Mouse (Mus musculus): ENCODE results near the gene Tmem179b. TPM values are rescaled to one million over a fixed set of nuclear protein-coding genes. Genes with fewer than 3 reads are reported as not detected.

Tmem179b gene
- polyA plus RNA-seq, 1 experiment, result 30.8 TPM

DNA sequence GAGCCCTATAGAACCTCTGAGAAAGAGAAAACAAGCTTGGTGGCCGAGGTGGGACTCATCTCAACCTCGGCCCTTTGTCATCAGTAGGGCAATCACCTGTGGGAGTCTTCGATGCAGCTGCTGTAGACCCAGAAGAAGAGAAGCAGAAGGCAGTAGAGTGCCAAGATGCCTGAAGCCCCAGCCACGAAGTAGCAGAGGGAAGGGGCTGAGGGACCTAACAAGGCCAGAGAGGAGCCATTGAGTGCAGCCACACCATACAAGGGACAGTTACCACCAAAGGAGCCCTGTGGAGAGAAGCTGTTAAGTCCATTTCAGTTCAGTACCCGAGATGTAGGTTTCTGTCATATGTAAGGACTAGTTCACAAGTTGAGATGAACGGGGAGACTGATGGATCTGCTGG is 858 bp downstream of the Tmem179b start:
- peaks cover 6% of the 10 kb centered on the region for H3K4me1 ChIP-seq (ENCODE audit: control insufficient read depth, insufficient read depth, low read length)
- H3K36me3 ChIP-seq (ENCODE audit: control insufficient read depth, insufficient read depth, low read length), result no peaks in the 10 kb centered on the region
- H3K27me3 ChIP-seq (ENCODE audit: control insufficient read depth, insufficient read depth, low read length), result no peaks in the 10 kb centered on the region
- peak overlapping the region; percentile 59 for H3K4me3 ChIP-seq (ENCODE audit: control insufficient read depth, low read depth, low read length)
- TF ChIP-seq POLR2A (IDR thresholded peaks at IDR 0.05; ENCODE audit: control insufficient read depth, low read depth, low read length) (no peak), CTCF (IDR thresholded peaks at IDR 0.05; ENCODE audit: control insufficient read depth, insufficient read depth, insufficient replicate concordance, low read depth, low read length) (no peak)
- H3K27ac ChIP-seq (ENCODE audit: control insufficient read depth, insufficient read depth, low read depth, low read length), result peak overlapping the region; percentile 68; the same call in 1 of the 2 replicates

DNA sequence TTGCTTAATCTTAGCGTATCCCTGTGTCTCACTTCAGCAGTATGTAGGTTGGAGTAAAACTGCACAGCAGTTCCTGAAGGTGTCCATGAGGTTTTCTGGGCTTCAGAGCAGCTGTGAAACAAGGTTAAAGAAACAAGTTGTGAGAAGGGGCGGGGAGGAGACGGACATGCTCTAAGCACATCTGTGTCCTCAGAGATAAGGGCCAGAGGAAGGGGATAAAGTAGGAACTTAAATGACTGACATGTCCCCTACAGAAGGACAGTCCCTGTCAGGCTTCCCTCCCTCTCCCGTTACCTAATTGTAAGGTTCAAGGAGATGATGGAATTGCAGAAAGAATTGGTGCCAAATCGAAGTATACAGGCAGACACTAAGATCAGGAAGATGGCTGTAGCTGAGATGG is 1.3 kb downstream of the Tmem179b start:
- Histone ChIP-seq H3K27ac (ENCODE audit: control insufficient read depth, insufficient read depth, low read depth, low read length) (no peak overlapping the region; the same call in 1 of the 2 replicates), H3K4me1 (ENCODE audit: control insufficient read depth, insufficient read depth, low read length) (peaks cover 6% of the 10 kb centered on the region), H3K4me3 (ENCODE audit: control insufficient read depth, low read depth, low read length) (peak overlapping the region; percentile 59; the same call in 1 of the 2 replicates), H3K27me3 (ENCODE audit: control insufficient read depth, insufficient read depth, low read length) (no peaks in the 10 kb centered on the region), H3K36me3 (ENCODE audit: control insufficient read depth, insufficient read depth, low read length) (no peaks in the 10 kb centered on the region)
- TF ChIP-seq CTCF (IDR thresholded peaks at IDR 0.05; ENCODE audit: control insufficient read depth, insufficient read depth, insufficient replicate concordance, low read depth, low read length) (no peak), POLR2A (IDR thresholded peaks at IDR 0.05; ENCODE audit: control insufficient read depth, low read depth, low read length) (no peak)

DNA sequence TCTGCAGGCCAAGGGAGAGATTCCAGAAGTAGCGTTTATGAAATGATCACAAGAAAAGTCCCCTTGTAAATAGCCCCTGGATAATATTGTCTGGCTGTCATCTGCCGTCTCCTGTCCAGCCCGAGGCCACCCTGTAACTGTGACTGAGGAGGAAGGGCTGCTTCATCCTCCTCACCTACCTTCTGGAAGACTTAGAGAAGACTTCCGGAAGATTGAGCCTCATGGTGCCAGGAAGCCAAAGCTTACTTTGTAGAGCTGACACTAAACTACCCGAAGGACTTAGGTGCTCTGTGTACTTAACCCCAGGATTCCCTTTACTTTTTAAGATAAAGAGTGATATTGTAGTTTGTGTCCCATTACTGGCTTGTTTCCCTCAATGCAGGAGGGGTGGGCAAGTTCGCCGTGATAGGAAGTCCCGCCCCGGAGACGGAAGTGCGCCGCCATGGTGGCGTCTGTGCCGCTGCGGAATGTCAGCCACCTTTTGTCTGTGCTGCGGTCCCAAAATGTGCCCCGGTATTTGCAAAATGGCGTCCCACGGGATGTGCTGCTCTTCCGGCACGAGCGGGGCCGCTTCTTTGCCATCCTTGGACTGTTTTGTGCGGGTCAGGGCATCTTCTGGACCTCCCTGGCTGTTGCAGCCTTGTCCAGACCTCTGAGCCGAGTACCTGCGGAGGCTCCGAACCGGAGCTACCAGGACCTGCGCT is 3.5 kb downstream of the Tmem179b start, which contains the start of gene Tmem223:
Tmem223 (plus strand) TSS at position 430 of the 704 bp plus-strand sequence.
- Histone ChIP-seq H3K27ac (ENCODE audit: control insufficient read depth, insufficient read depth, low read depth, low read length) (peak within 1 kb of the TSS; percentile 56), H3K36me3 (ENCODE audit: control insufficient read depth, insufficient read depth, low read length) (peaks cover 2% of the 10 kb centered on the region), H3K4me1 (ENCODE audit: control insufficient read depth, insufficient read depth, low read length) (peaks cover 6% of the 10 kb centered on the region), H3K4me3 (ENCODE audit: control insufficient read depth, low read depth, low read length) (peak within 1 kb of the TSS; percentile 85), H3K27me3 (ENCODE audit: control insufficient read depth, insufficient read depth, low read length) (no peaks in the 10 kb centered on the region)
- TF ChIP-seq POLR2A (IDR thresholded peaks at IDR 0.05; ENCODE audit: control insufficient read depth, low read depth, low read length) (peak; percentile 76), CTCF (IDR thresholded peaks at IDR 0.05; ENCODE audit: control insufficient read depth, insufficient read depth, insufficient replicate concordance, low read depth, low read length) (no peak)

DNA sequence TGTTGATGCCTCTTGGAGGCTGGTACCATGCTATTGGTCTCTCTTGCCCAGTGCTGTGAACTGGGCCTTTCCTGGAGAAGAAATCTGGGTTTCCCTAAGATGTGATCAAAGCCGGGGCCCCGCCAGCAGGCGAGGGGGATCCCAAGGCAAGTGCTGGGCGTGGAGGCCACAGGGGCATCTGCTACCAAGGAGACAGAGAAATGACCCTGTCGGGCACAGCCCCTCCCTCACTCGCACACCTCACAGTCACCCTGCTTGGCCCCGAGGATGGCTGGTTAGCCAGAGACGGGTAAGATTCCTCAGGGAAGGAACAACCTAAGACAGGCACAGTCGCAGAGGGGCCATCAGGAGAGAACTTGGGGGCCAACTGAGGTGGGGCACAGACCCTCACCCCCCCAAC is 8.7 kb downstream of the Tmem179b start:
- TF ChIP-seq CTCF (IDR thresholded peaks at IDR 0.05; ENCODE audit: control insufficient read depth, insufficient read depth, insufficient replicate concordance, low read depth, low read length) (no peak), POLR2A (IDR thresholded peaks at IDR 0.05; ENCODE audit: control insufficient read depth, low read depth, low read length) (no peak)
- H3K4me1 ChIP-seq (ENCODE audit: control insufficient read depth, insufficient read depth, low read length), result peaks cover 2% of the 10 kb centered on the region; the same call in 1 of the 2 replicates
- H3K36me3 ChIP-seq (ENCODE audit: control insufficient read depth, insufficient read depth, low read length), result peaks cover 10% of the 10 kb centered on the region
- H3K27ac ChIP-seq (ENCODE audit: control insufficient read depth, insufficient read depth, low read depth, low read length), result no peak overlapping the region
- no peaks in the 10 kb centered on the region for H3K27me3 ChIP-seq (ENCODE audit: control insufficient read depth, insufficient read depth, low read length)
- H3K4me3 ChIP-seq (ENCODE audit: control insufficient read depth, low read depth, low read length), result no peak overlapping the region

DNA sequence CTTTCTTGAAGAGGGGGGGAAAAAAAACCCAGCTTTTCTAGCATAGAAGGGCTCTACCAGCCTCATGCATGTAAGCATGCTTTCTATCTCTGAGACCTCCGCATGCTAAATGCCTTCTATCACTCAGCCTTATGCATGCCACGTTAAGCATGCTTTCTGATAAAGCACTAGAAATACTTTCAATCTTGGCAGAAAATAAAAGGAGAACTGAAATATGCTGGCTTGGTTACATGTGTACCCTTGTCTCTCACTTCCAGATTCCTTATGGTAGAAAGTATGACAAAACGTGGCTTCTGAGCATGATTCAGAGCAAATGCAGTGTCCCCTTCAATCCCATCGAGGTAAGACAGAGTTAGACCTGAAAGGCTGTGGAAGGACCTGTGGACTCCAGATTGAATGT is 11.0 kb downstream of the Tmem179b start:
- Histone ChIP-seq H3K27me3 (ENCODE audit: control insufficient read depth, insufficient read depth, low read length) (no peaks in the 10 kb centered on the region), H3K4me1 (ENCODE audit: control insufficient read depth, insufficient read depth, low read length) (peaks cover 2% of the 10 kb centered on the region; the same call in 1 of the 2 replicates), H3K4me3 (ENCODE audit: control insufficient read depth, low read depth, low read length) (no peak overlapping the region), H3K36me3 (ENCODE audit: control insufficient read depth, insufficient read depth, low read length) (peaks cover 10% of the 10 kb centered on the region), H3K27ac (ENCODE audit: control insufficient read depth, insufficient read depth, low read depth, low read length) (no peak overlapping the region)
- no peak for TF ChIP-seq POLR2A (IDR thresholded peaks at IDR 0.05; ENCODE audit: control insufficient read depth, low read depth, low read length)
- no peak for TF ChIP-seq CTCF (IDR thresholded peaks at IDR 0.05; ENCODE audit: control insufficient read depth, insufficient read depth, insufficient replicate concordance, low read depth, low read length)

DNA sequence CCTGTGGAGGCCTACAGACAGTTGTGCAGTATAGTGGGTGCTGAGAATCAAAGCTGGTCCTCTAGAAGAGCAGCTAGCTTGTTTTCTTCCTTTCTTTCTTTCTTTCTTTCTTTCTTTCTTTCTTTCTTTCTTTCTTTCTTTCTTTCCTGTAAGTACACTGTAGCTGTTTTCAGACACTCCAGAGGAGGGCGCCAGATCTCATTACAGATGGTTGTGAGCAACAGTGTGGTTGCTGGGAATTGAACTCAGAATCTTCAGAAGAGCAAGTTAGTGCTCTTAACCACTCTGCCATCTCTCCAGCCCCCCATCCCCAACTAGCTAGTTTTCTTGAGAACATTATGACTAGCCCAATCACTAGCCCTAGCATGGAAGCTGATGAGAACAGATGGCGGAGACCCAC is 13.5 kb downstream of the Tmem179b start:
- peaks cover 2% of the 10 kb centered on the region; the same call in 1 of the 2 replicates for H3K4me1 ChIP-seq (ENCODE audit: control insufficient read depth, insufficient read depth, low read length)
- TF ChIP-seq POLR2A (IDR thresholded peaks at IDR 0.05; ENCODE audit: control insufficient read depth, low read depth, low read length) (no peak), CTCF (IDR thresholded peaks at IDR 0.05; ENCODE audit: control insufficient read depth, insufficient read depth, insufficient replicate concordance, low read depth, low read length) (no peak)
- no peak overlapping the region; the same call in 1 of the 2 replicates for H3K4me3 ChIP-seq (ENCODE audit: control insufficient read depth, low read depth, low read length)

DNA sequence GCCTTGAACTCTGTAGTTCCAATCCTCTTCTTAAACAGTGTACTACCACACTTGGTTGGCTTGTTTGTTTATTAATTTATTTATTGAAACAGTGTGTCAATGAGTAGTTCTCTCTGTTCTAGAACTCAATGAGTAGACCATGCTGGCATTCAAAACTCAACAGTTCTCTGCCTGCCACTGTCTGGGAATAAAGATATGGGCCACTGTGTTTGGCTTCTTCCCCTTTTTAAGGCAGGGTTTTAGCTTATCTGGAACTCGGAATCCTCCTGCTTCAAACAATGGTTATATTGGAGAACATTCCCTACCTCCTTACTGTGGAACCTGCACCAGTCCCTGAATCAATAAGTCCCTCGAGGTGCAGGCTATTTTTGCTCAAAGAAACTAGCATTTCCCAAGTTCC is 15.4 kb downstream of the Tmem179b start:
- no peaks in the 10 kb centered on the region for H3K27me3 ChIP-seq (ENCODE audit: control insufficient read depth, insufficient read depth, low read length)
- no peak for TF ChIP-seq CTCF (IDR thresholded peaks at IDR 0.05; ENCODE audit: control insufficient read depth, insufficient read depth, insufficient replicate concordance, low read depth, low read length)
- TF ChIP-seq POLR2A (IDR thresholded peaks at IDR 0.05; ENCODE audit: control insufficient read depth, low read depth, low read length), result no peak
- no peak overlapping the region for H3K27ac ChIP-seq (ENCODE audit: control insufficient read depth, insufficient read depth, low read depth, low read length)
- peaks cover 1% of the 10 kb centered on the region; the same call in 1 of the 2 replicates for H3K36me3 ChIP-seq (ENCODE audit: control insufficient read depth, insufficient read depth, low read length)
- no peaks in the 10 kb centered on the region; the same call in 1 of the 2 replicates for H3K4me1 ChIP-seq (ENCODE audit: control insufficient read depth, insufficient read depth, low read length)
- H3K4me3 ChIP-seq (ENCODE audit: control insufficient read depth, low read depth, low read length), result peak overlapping the region; percentile 74

More for the DNA sequence above, 13.5 kb downstream of the Tmem179b start:
- Histone ChIP-seq H3K36me3 (ENCODE audit: control insufficient read depth, insufficient read depth, low read length) (peaks cover 8% of the 10 kb centered on the region), H3K27ac (ENCODE audit: control insufficient read depth, insufficient read depth, low read depth, low read length) (no peak overlapping the region), H3K27me3 (ENCODE audit: control insufficient read depth, insufficient read depth, low read length) (no peaks in the 10 kb centered on the region)

Data from testis, adult 2 months (tissue).